Mouse (Mus musculus): ENCODE data around the gene Adad2. TPM values are rescaled to one million over a fixed set of nuclear protein-coding genes. Genes with fewer than 3 reads are reported as not detected.

Adad2 gene
- polyA plus RNA-seq, 1 experiment from 2014 or later = 0.09 TPM

DNA sequence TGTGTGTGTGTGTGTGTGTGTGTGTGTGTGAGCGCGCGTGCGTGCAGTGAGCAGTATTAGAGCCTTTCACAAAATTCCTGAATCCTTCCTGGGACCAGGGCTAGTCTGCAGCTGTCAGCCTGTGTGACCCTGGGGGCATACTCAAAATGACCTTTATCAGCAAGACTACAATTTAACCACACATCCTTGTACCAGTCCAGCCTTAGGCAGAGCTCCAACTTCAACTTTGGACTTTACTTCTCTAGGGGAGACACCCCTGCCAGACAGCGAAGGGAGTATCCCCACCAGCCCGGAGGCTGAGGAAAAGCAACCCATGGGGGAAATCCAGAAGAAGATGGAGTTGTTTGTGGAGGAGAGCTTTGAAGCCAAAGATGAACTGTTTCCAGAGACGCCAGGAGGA lies 21.1 kb upstream of the Adad2 start:
- 88% methylated on average over 7 of the region's 7 CpGs for WGBS
- no peaks in the 10 kb centered on the region for H3K4me1 ChIP-seq (replicated peaks; ENCODE audit: control insufficient read depth, insufficient read depth, low read length)
- H3K9me3 ChIP-seq (ENCODE audit: control insufficient read depth, low read length) = no peaks in the 10 kb centered on the region
- H3K4me2 ChIP-seq (ENCODE audit: low read length) = no peak overlapping the region
- 0 out of 2 replicates have a peak, but pooled peaks cover 2% of the 10 kb centered on the region for H3K36me3 ChIP-seq (ENCODE audit: control insufficient read depth, insufficient read depth, low read length)
- H3K4me3 ChIP-seq (ENCODE audit: low read depth, low read length) = no peak overlapping the region
- H3K27me3 ChIP-seq (replicated peaks; ENCODE audit: control insufficient read depth, insufficient read depth, low read length) = no peaks in the 10 kb centered on the region
- no peak overlapping the region for H3K9ac ChIP-seq (ENCODE audit: low read length)
- DNase-seq (ENCODE audit: low spot score) = no peak
- H3K27ac ChIP-seq (ENCODE audit: low read depth) = no peak overlapping the region
- ATAC-seq (replicated peaks; ENCODE audit: low FRiP score, low TSS enrichment, low read depth) = no peak

DNA sequence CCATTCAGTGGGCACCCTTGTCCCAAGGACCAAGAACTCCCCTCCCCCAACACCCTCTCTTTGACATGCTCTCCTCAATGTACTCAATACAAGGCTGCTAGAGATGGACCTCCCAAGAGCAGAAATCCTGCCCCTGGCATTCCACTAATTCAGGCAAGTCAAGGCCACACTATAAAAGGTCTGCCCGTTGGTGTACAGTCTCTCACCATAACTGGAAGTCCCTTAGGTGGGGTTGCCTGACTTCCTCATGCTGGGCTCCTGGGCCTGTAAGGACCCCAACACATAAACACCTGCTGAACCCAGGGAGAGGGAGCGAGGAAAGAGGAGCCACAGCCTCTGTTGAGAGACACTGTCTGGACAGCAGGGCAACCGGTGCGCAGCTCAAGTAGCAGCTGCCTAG lies 8.8 kb upstream of the Adad2 start:
- no peak overlapping the region for H3K4me3 ChIP-seq (ENCODE audit: low read depth, low read length)
- no peaks in the 10 kb centered on the region for H3K27me3 ChIP-seq (replicated peaks; ENCODE audit: control insufficient read depth, insufficient read depth, low read length)
- ATAC-seq (replicated peaks; ENCODE audit: low FRiP score, low TSS enrichment, low read depth) = no peak
- H3K27ac ChIP-seq (ENCODE audit: low read depth) = no peak overlapping the region
- H3K9ac ChIP-seq (ENCODE audit: low read length) = no peak overlapping the region
- peaks cover 39% of the 10 kb centered on the region for H3K36me3 ChIP-seq (ENCODE audit: control insufficient read depth, insufficient read depth, low read length)
- peak overlapping the region; percentile 75; the same call in 1 of the 2 replicates for H3K4me2 ChIP-seq (ENCODE audit: low read length)
- WGBS = 88% methylated on average over 4 of the region's 4 CpGs
- no peak for DNase-seq (ENCODE audit: low spot score)
- no peaks in the 10 kb centered on the region for H3K9me3 ChIP-seq (ENCODE audit: control insufficient read depth, low read length)
- peaks cover 7% of the 10 kb centered on the region; the same call in 1 of the 2 replicates for H3K4me1 ChIP-seq (replicated peaks; ENCODE audit: control insufficient read depth, insufficient read depth, low read length)

DNA sequence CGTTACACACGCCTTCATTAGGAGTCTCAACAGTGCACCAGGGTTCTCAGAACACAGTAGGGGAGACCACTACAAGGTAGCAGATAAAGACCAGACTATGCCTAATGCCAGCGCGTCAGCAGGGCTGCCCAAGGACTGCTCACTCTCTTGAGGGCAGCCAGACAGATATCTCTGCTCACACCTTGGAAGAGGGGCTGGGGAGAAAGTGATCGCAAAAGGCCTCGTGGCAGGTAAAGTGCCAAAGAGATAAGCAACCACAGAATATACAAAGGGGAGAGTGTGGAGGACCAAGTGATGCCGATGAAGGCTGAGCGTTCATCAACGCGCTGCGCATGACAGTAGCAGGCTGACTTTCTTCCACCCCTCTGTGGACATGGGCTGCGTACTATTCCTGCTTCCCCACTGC lies 8.1 kb upstream of the Adad2 start:
- 34% methylated on average over 12 of the region's 12 CpGs for WGBS
- DNase-seq (ENCODE audit: low spot score) = no peak
- Histone ChIP-seq H3K27me3 (replicated peaks; ENCODE audit: control insufficient read depth, insufficient read depth, low read length) (no peaks in the 10 kb centered on the region), H3K9ac (ENCODE audit: low read length) (peak overlapping the region; percentile 61), H3K4me2 (ENCODE audit: low read length) (peak overlapping the region; percentile 75), H3K36me3 (ENCODE audit: control insufficient read depth, insufficient read depth, low read length) (peaks cover 32% of the 10 kb centered on the region), H3K27ac (ENCODE audit: low read depth) (no peak overlapping the region), H3K4me3 (ENCODE audit: low read depth, low read length) (peak overlapping the region; percentile 77), H3K9me3 (ENCODE audit: control insufficient read depth, low read length) (0 out of 2 replicates have a peak, but pooled peaks cover 4% of the 10 kb centered on the region), H3K4me1 (replicated peaks; ENCODE audit: control insufficient read depth, insufficient read depth, low read length) (peaks cover 7% of the 10 kb centered on the region; the same call in 1 of the 2 replicates)
- 0 out of 2 replicates have a peak, but pooled peaks have one; percentile 12 for ATAC-seq (replicated peaks; ENCODE audit: low FRiP score, low TSS enrichment, low read depth)

DNA sequence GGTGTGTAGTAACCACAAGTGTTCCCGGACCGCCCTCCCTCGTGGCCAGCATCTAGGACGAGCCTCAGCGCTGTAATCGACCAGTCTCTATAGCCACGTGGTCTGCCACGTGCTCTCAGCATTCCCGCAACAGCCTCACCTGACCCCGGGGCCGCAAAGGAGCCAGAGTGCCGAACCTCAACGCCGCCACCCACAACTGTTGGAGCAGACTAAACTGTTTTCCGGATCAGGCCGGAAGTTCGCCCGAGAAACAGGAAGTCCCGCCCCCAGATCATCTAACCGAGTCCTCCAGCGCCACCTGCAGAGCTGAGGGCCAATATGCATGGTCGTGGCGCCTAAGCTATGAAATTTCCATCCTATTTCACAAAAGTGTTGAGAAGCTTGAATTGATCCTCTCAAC lies 7.6 kb upstream of the Adad2 start, which contains the start of gene Taf1c:
TSS of gene Taf1c (minus strand) at position 227 of the 400 bp plus-strand sequence.
- no peak within 1 kb of the TSS for H3K27ac ChIP-seq (ENCODE audit: low read depth)
- ATAC-seq (replicated peaks; ENCODE audit: low FRiP score, low TSS enrichment, low read depth) = peak; percentile 83
- H3K36me3 ChIP-seq (ENCODE audit: control insufficient read depth, insufficient read depth, low read length) = peaks cover 26% of the 10 kb centered on the region
- peak within 1 kb of the TSS; percentile 75 for H3K4me2 ChIP-seq (ENCODE audit: low read length)
- DNase-seq (ENCODE audit: low spot score) = peak; percentile 97
- H3K4me1 ChIP-seq (replicated peaks; ENCODE audit: control insufficient read depth, insufficient read depth, low read length) = peaks cover 7% of the 10 kb centered on the region; the same call in 1 of the 2 replicates
- WGBS = under 1% methylated on average over 23 of the region's 23 CpGs
- no peaks in the 10 kb centered on the region for H3K27me3 ChIP-seq (replicated peaks; ENCODE audit: control insufficient read depth, insufficient read depth, low read length)
- H3K4me3 ChIP-seq (ENCODE audit: low read depth, low read length) = peak within 1 kb of the TSS; percentile 77
- H3K9me3 ChIP-seq (ENCODE audit: control insufficient read depth, low read length) = 0 out of 2 replicates have a peak, but pooled peaks cover 5% of the 10 kb centered on the region
- H3K9ac ChIP-seq (ENCODE audit: low read length) = peak within 1 kb of the TSS; percentile 61

DNA sequence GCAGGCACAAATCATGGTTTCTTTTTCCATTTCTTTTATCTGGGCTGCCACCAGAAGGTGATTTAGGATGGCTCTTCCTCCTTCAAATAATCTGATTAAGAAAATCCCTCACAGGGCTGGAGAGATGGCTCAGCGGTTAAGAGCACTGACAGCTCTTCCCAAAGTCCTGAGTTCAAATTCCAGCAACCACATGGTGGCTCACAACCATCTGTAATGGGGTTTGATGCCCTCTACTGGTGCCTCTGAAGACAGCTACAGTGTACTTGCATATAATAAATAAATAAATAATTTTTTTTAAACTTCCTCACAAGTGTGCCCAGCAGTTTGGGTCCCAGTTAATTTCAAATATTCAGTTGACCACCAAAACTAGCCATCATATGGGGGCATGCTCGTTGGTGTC lies 6.3 kb upstream of the Adad2 start:
- peaks cover 15% of the 10 kb centered on the region for H3K36me3 ChIP-seq (ENCODE audit: control insufficient read depth, insufficient read depth, low read length)
- DNase-seq (ENCODE audit: low spot score) (no peak), ATAC-seq (replicated peaks; ENCODE audit: low FRiP score, low TSS enrichment, low read depth) (no peak)
- H3K9ac ChIP-seq (ENCODE audit: low read length) = no peak overlapping the region
- WGBS = 80% methylated on average over 2 of the region's 2 CpGs
- no peak overlapping the region for H3K4me2 ChIP-seq (ENCODE audit: low read length)
- H3K27me3 ChIP-seq (replicated peaks; ENCODE audit: control insufficient read depth, insufficient read depth, low read length) = no peaks in the 10 kb centered on the region
- no peak overlapping the region for H3K4me3 ChIP-seq (ENCODE audit: low read depth, low read length)
- 0 out of 2 replicates have a peak, but pooled peaks cover 5% of the 10 kb centered on the region for H3K9me3 ChIP-seq (ENCODE audit: control insufficient read depth, low read length)
- H3K27ac ChIP-seq (ENCODE audit: low read depth) = no peak overlapping the region
- peaks cover 7% of the 10 kb centered on the region; the same call in 1 of the 2 replicates for H3K4me1 ChIP-seq (replicated peaks; ENCODE audit: control insufficient read depth, insufficient read depth, low read length)

DNA sequence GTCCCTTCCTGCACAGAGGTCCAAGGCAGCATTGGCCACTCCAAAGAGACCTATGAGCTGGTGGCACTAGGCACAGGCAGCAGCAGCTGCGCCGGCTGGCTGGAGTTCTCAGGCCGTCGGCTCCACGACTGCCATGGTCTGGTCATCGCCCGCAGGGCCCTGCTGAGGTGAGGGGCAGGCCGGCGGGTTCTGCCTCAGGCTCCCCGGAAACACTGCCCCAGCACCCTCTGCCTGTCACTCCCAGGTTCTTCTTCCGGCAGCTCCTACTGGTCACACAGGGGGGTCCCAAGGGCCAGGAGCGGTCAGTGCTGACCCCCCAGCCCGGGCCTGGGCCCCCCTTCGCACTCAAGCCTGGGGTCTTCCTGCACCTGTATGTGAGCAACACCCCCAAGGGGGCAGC lies 2.5 kb downstream of the Adad2 start:
- Histone ChIP-seq H3K9me3 (ENCODE audit: control insufficient read depth, low read length) (no peaks in the 10 kb centered on the region), H3K4me1 (replicated peaks; ENCODE audit: control insufficient read depth, insufficient read depth, low read length) (no peaks in the 10 kb centered on the region), H3K9ac (ENCODE audit: low read length) (no peak overlapping the region), H3K27me3 (replicated peaks; ENCODE audit: control insufficient read depth, insufficient read depth, low read length) (no peaks in the 10 kb centered on the region), H3K4me3 (ENCODE audit: low read depth, low read length) (no peak overlapping the region), H3K36me3 (ENCODE audit: control insufficient read depth, insufficient read depth, low read length) (no peaks in the 10 kb centered on the region), H3K27ac (ENCODE audit: low read depth) (no peak overlapping the region), H3K4me2 (ENCODE audit: low read length) (no peak overlapping the region)
- DNase-seq (ENCODE audit: low spot score) = no peak
- no peak for ATAC-seq (replicated peaks; ENCODE audit: low FRiP score, low TSS enrichment, low read depth)
- 81% methylated on average over 12 of the region's 14 CpGs for WGBS

DNA sequence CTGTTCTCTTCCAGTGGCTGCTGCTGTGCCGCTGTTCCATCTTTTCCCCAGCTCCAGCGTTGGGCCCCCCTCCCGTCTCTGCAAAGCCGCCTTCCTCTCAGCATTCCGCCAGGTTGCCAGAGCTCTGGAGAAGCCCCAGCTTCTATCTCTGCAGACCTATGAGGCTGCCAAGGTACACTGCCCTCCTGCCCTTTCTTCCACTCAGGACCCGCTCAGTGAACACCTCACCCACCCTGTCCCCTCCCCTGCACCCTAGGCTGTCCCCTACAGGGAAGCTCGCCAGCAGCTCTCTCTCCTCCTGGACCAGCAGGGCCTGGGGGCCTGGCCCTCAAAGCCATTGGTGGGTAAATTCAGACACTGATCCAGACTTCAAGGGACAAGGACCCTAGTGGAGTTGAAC lies 3.8 kb downstream of the Adad2 start:
- no peaks in the 10 kb centered on the region for H3K9me3 ChIP-seq (ENCODE audit: control insufficient read depth, low read length)
- WGBS = 78% methylated on average over 7 of the region's 7 CpGs
- H3K27me3 ChIP-seq (replicated peaks; ENCODE audit: control insufficient read depth, insufficient read depth, low read length) = no peaks in the 10 kb centered on the region
- H3K27ac ChIP-seq (ENCODE audit: low read depth) = no peak overlapping the region
- no peaks in the 10 kb centered on the region for H3K4me1 ChIP-seq (replicated peaks; ENCODE audit: control insufficient read depth, insufficient read depth, low read length)
- no peaks in the 10 kb centered on the region for H3K36me3 ChIP-seq (ENCODE audit: control insufficient read depth, insufficient read depth, low read length)
- ATAC-seq (replicated peaks; ENCODE audit: low FRiP score, low TSS enrichment, low read depth) = no peak
- DNase-seq (ENCODE audit: low spot score) = no peak
- H3K4me2 ChIP-seq (ENCODE audit: low read length) = no peak overlapping the region
- no peak overlapping the region for H3K4me3 ChIP-seq (ENCODE audit: low read depth, low read length)
- no peak overlapping the region for H3K9ac ChIP-seq (ENCODE audit: low read length)

DNA sequence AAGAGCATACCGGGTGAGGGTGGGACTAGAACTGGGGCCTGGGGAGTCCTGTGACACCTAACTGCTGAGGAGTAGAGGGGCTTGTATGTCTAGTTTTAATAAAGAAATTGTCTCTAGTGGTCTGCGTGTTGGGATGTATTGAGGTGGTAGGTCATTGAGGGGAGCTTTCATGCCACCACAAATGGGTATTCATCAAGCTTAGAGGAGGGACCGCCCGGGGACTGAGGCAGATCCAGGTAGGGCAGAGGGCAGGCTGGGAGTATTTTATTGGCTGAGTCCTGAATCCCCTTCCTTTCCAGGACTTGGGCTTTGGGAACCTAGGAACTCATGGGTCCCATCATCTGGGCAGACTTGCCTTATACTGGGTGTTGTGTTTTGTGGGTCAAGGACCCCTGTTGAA lies 4.3 kb downstream of the Adad2 start:
- Histone ChIP-seq H3K9ac (ENCODE audit: low read length) (no peak overlapping the region), H3K27ac (ENCODE audit: low read depth) (no peak overlapping the region), H3K9me3 (ENCODE audit: control insufficient read depth, low read length) (no peaks in the 10 kb centered on the region), H3K36me3 (ENCODE audit: control insufficient read depth, insufficient read depth, low read length) (no peaks in the 10 kb centered on the region), H3K27me3 (replicated peaks; ENCODE audit: control insufficient read depth, insufficient read depth, low read length) (no peaks in the 10 kb centered on the region), H3K4me3 (ENCODE audit: low read depth, low read length) (no peak overlapping the region), H3K4me1 (replicated peaks; ENCODE audit: control insufficient read depth, insufficient read depth, low read length) (no peaks in the 10 kb centered on the region), H3K4me2 (ENCODE audit: low read length) (no peak overlapping the region)
- ATAC-seq (replicated peaks; ENCODE audit: low FRiP score, low TSS enrichment, low read depth) = no peak
- WGBS = 89% methylated on average over 4 of the region's 4 CpGs
- DNase-seq (ENCODE audit: low spot score) = no peak

DNA sequence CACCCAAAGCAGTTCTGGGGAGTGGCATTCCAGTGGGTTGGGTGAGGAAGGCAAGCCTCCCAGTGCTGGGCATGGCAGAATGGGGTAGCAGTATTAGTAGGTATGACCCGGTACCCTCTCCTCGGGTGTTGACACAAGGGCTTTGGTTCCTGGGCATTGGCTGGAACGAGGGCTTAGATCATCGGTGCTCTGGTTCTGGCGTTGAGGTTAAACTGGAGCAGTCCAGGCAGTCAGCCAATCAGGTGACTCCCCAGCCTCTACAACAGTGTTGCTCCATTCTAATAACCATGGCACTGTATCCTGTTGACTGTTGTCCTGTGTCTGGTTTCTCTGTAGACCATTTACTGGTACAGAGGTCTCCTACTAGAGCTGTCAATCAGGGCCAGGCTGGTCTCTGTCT lies 5.0 kb downstream of the Adad2 start:
- ATAC-seq (replicated peaks; ENCODE audit: low FRiP score, low TSS enrichment, low read depth) = no peak
- Histone ChIP-seq H3K4me1 (replicated peaks; ENCODE audit: control insufficient read depth, insufficient read depth, low read length) (no peaks in the 10 kb centered on the region), H3K4me2 (ENCODE audit: low read length) (no peak overlapping the region), H3K9me3 (ENCODE audit: control insufficient read depth, low read length) (no peaks in the 10 kb centered on the region), H3K4me3 (ENCODE audit: low read depth, low read length) (no peak overlapping the region), H3K9ac (ENCODE audit: low read length) (no peak overlapping the region), H3K27ac (ENCODE audit: low read depth) (no peak overlapping the region), H3K36me3 (ENCODE audit: control insufficient read depth, insufficient read depth, low read length) (no peaks in the 10 kb centered on the region), H3K27me3 (replicated peaks; ENCODE audit: control insufficient read depth, insufficient read depth, low read length) (no peaks in the 10 kb centered on the region)
- 89% methylated on average over 5 of the region's 5 CpGs for WGBS
- no peak for DNase-seq (ENCODE audit: low spot score)
